12 mouse cellular contexts compared by ENCODE assay signal in the genomic region with DNA sequence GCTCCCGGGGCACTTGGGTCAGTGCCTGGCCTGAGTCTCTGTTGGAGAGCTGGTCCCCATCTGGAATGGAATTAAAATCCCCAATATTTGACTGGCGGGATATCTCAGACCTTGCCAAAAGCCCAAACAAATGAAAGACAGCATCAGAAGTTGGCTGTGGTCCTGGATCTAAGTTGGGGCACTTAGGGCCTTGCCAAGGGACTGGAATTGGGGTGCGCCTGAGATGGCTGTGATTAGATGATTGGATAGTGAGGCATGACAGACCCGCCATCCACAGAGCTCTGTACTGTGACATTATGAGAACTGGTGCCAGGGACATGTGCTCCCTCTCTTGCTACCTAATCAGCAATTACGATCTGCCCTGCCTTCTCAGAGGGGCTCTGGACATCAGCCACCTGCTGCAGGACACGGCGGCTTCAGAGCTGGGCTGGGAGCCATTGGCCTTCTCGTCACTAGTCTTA.
DNase-seq lines count a peak whose midpoint lies in the region; ATAC-seq lines count a peak whose summit lies in the region.
"Had no signal": no experiment of that assay in that cellular context is flagged by ENCODE, and none has a peak within 500 bp of the region (broad histone marks: within the 10 kb centered on the region; RNA-seq: fewer than 3 reads in every experiment).

No protein-coding gene starts in this region.

- no peak overlapping the region for H3K4me2 ChIP-seq in forebrain, embryonic 15.5 days (replicated peaks)
- no peak overlapping the region for H3K4me2 ChIP-seq in forebrain, embryonic 12.5 days
- no peak overlapping the region for H3K4me2 ChIP-seq in midbrain, embryonic 16.5 days (ENCODE audit: low read length)
- H3K4me2 ChIP-seq in midbrain, embryonic 11.5 days: no peak overlapping the region
- H3K4me2 ChIP-seq: heart, embryonic 11.5 days; midbrain, embryonic 12.5 days; neural tube, embryonic 15.5 days had no signal

- H3K4me3 ChIP-seq in forebrain, embryonic 15.5 days: no peak overlapping the region
- no peak overlapping the region for H3K4me3 ChIP-seq in forebrain, embryonic 12.5 days (replicated peaks)
- H3K4me3 ChIP-seq in midbrain, embryonic 16.5 days (ENCODE audit: low read depth, low read length): no peak overlapping the region
- no peak overlapping the region for H3K4me3 ChIP-seq in midbrain, embryonic 11.5 days (ENCODE audit: low read depth, low read length)
- no peak overlapping the region for H3K4me3 ChIP-seq in limb, embryonic 10.5 days
- H3K4me3 ChIP-seq: midbrain, embryonic 12.5 days; neural tube, embryonic 15.5 days had no signal

- ATAC-seq in forebrain, embryonic 15.5 days (replicated peaks): peak; percentile 87
- no peak for ATAC-seq in forebrain, embryonic 12.5 days (ENCODE audit: low FRiP score)
- ATAC-seq in midbrain, embryonic 16.5 days: 0 out of 2 replicates have a peak, but pooled peaks have one; percentile 28
- ATAC-seq in midbrain, embryonic 11.5 days (ENCODE audit: low FRiP score): no peak
- ATAC-seq in megakaryocyte progenitor cell, adult 5-6 weeks (replicated peaks; ENCODE audit: poor library complexity): no peak

- no peaks in the 10 kb centered on the region for H3K4me1 ChIP-seq in forebrain, embryonic 15.5 days
- no peaks in the 10 kb centered on the region for H3K4me1 ChIP-seq in forebrain, embryonic 12.5 days
- no peaks in the 10 kb centered on the region; the same call in 1 of the 2 replicates for H3K4me1 ChIP-seq in midbrain, embryonic 16.5 days (ENCODE audit: control insufficient read depth, insufficient read depth, low read length)
- no peaks in the 10 kb centered on the region for H3K4me1 ChIP-seq in midbrain, embryonic 11.5 days (ENCODE audit: control insufficient read depth, insufficient read depth, low read length)
- no peaks in the 10 kb centered on the region for H3K4me1 ChIP-seq in limb, embryonic 10.5 days
- H3K4me1 ChIP-seq: neural tube, embryonic 15.5 days had no signal

- no peaks in the 10 kb centered on the region for H3K27me3 ChIP-seq in forebrain, embryonic 15.5 days
- H3K27me3 ChIP-seq in forebrain, embryonic 12.5 days: no peaks in the 10 kb centered on the region
- no peaks in the 10 kb centered on the region for H3K27me3 ChIP-seq in midbrain, embryonic 16.5 days (ENCODE audit: control insufficient read depth, insufficient read depth, low read depth, low read length)
- H3K27me3 ChIP-seq in midbrain, embryonic 11.5 days (ENCODE audit: control insufficient read depth, insufficient read depth, low read length): no peaks in the 10 kb centered on the region
- no peaks in the 10 kb centered on the region for H3K27me3 ChIP-seq in limb, embryonic 10.5 days (ENCODE audit: low read depth, poor library complexity, severe bottlenecking)
- H3K27me3 ChIP-seq: midbrain, embryonic 12.5 days; neural tube, embryonic 15.5 days had no signal

- H3K9me3 ChIP-seq in forebrain, embryonic 15.5 days: no peaks in the 10 kb centered on the region
- H3K9me3 ChIP-seq in forebrain, embryonic 12.5 days: 0 out of 2 replicates have a peak, but pooled peaks cover 4% of the 10 kb centered on the region
- no peaks in the 10 kb centered on the region for H3K9me3 ChIP-seq in midbrain, embryonic 16.5 days (replicated peaks; ENCODE audit: control insufficient read depth, low read length, poor library complexity, severe bottlenecking)
- no peaks in the 10 kb centered on the region for H3K9me3 ChIP-seq in midbrain, embryonic 11.5 days (ENCODE audit: control insufficient read depth, low read length)
- H3K9me3 ChIP-seq in limb, embryonic 10.5 days (replicated peaks): no peaks in the 10 kb centered on the region
- H3K9me3 ChIP-seq: neural tube, embryonic 15.5 days had no signal

- no peak overlapping the region for H3K27ac ChIP-seq in forebrain, embryonic 15.5 days (replicated peaks)
- H3K27ac ChIP-seq in forebrain, embryonic 12.5 days: no peak overlapping the region
- no peak overlapping the region for H3K27ac ChIP-seq in midbrain, embryonic 16.5 days (ENCODE audit: low read length)
- H3K27ac ChIP-seq in midbrain, embryonic 11.5 days (ENCODE audit: low read depth, low read length): no peak overlapping the region
- H3K27ac ChIP-seq in limb, embryonic 10.5 days: no peak overlapping the region
- H3K27ac ChIP-seq: midbrain, embryonic 12.5 days; neural tube, embryonic 15.5 days had no signal

- WGBS in forebrain, embryonic 15.5 days: 60% methylated on average over 8 of the region's 8 CpGs
- WGBS in forebrain, embryonic 12.5 days: 91% methylated on average over 8 of the region's 8 CpGs
- WGBS in midbrain, embryonic 16.5 days: 77% methylated on average over 8 of the region's 8 CpGs
- 94% methylated on average over 8 of the region's 8 CpGs for WGBS in midbrain, embryonic 11.5 days
- 91% methylated on average over 8 of the region's 8 CpGs for WGBS in limb, embryonic 10.5 days

- no peak for DNase-seq in midbrain, embryonic 11.5 days (ENCODE audit: low spot score, missing footprints)
- DNase-seq in cerebellum, postnatal 25 days: peak; percentile 81 to 87
- peak; percentile 63 for DNase-seq in lung, postnatal 36 days
- no peak for DNase-seq in limb, embryonic 10.5 days (ENCODE audit: low spot score)
- DNase-seq: adrenal gland, postnatal 10 days had no signal

- H3K36me3 ChIP-seq in forebrain, embryonic 15.5 days: no peaks in the 10 kb centered on the region
- no peaks in the 10 kb centered on the region for H3K36me3 ChIP-seq in forebrain, embryonic 12.5 days (replicated peaks)
- H3K36me3 ChIP-seq in midbrain, embryonic 16.5 days (ENCODE audit: control insufficient read depth, insufficient read depth, low read length): no peaks in the 10 kb centered on the region
- no peaks in the 10 kb centered on the region for H3K36me3 ChIP-seq in midbrain, embryonic 11.5 days (ENCODE audit: control insufficient read depth, insufficient read depth, low read length)
- no peaks in the 10 kb centered on the region for H3K36me3 ChIP-seq in limb, embryonic 10.5 days
- H3K36me3 ChIP-seq: midbrain, embryonic 12.5 days; neural tube, embryonic 15.5 days had no signal

- no peak overlapping the region for H3K9ac ChIP-seq in forebrain, embryonic 15.5 days (replicated peaks)
- no peak overlapping the region for H3K9ac ChIP-seq in forebrain, embryonic 12.5 days
- no peak overlapping the region for H3K9ac ChIP-seq in midbrain, embryonic 16.5 days (ENCODE audit: low read depth, low read length)
- H3K9ac ChIP-seq in midbrain, embryonic 11.5 days (ENCODE audit: low read length): no peak overlapping the region
- H3K9ac ChIP-seq: midbrain, embryonic 12.5 days; neural tube, embryonic 15.5 days had no signal

Comparison
In these comparisons a context has a peak if more than half of its experiments do, and no peak if none do; other contexts are left out.
1. ATAC-seq: peak in forebrain, embryonic 15.5 days (single experiment) and midbrain, embryonic 16.5 days (single experiment); none in forebrain, embryonic 12.5 days (single experiment), midbrain, embryonic 11.5 days (single experiment) and megakaryocyte progenitor cell, adult 5-6 weeks (single experiment).
2. DNase-seq: peak in cerebellum, postnatal 25 days (2 of 2) and lung, postnatal 36 days (single experiment); none in midbrain, embryonic 11.5 days (single experiment) and limb, embryonic 10.5 days (single experiment).